ENCODE assay signal across 8 mouse cellular contexts in genomic region chr7:45560843-45561623, GRCm38 (mm10). TPM values are rescaled to one million over a fixed set of nuclear protein-coding genes. Genes with fewer than 3 reads are reported as not detected.
DNase-seq lines count a peak whose midpoint lies in the region; ATAC-seq and TF ChIP-seq lines count a peak whose summit lies in the region.

No protein-coding gene starts in this region.

- no peaks in the 10 kb centered on the region for H3K27me3 ChIP-seq in testis, adult 2 months (ENCODE audit: control insufficient read depth, insufficient read depth, low read length)
- no peaks in the 10 kb centered on the region for H3K27me3 ChIP-seq in embryonic facial prominence, embryonic 11.5 days (ENCODE audit: control insufficient read depth, insufficient read depth, low read length)
- no peaks in the 10 kb centered on the region for H3K27me3 ChIP-seq in heart, adult 2 months (ENCODE audit: control insufficient read depth, insufficient read depth, low read length)
- no peaks in the 10 kb centered on the region for H3K27me3 ChIP-seq in kidney, adult 2 months (replicated peaks; ENCODE audit: control insufficient read depth, insufficient read depth, low read length)
- H3K27me3 ChIP-seq in limb, embryonic 12.5 days, result no peaks in the 10 kb centered on the region
- no peaks in the 10 kb centered on the region for H3K27me3 ChIP-seq in midbrain, embryonic 15.5 days (replicated peaks)
- no peaks in the 10 kb centered on the region for H3K27me3 ChIP-seq in spleen, adult 2 months (ENCODE audit: control insufficient read depth, insufficient read depth, low read length)

- intact Hi-C loops in heart, adult 2 months (cut with DNase I), result loop anchor here (2.0 kb wide), 2 partner anchors 84 to 110 kb away; no protein-coding TSS in a partner anchor

- H3K9ac ChIP-seq in embryonic facial prominence, embryonic 11.5 days (replicated peaks; ENCODE audit: low read length), result no peak overlapping the region
- no peak overlapping the region for H3K9ac ChIP-seq in heart, adult 2 months (ENCODE audit: low read depth, low read length)
- 0 out of 2 replicates have a peak overlapping the region, but pooled peaks have one; percentile 2 for H3K9ac ChIP-seq in limb, embryonic 12.5 days (replicated peaks)
- H3K9ac ChIP-seq in midbrain, embryonic 15.5 days, result no peak overlapping the region

- peaks cover 8% of the 10 kb centered on the region for H3K4me1 ChIP-seq in testis, adult 2 months (ENCODE audit: control insufficient read depth, insufficient read depth, low read length)
- H3K4me1 ChIP-seq in embryonic facial prominence, embryonic 11.5 days (ENCODE audit: control insufficient read depth, insufficient read depth, low read length), result no peaks in the 10 kb centered on the region; the same call in 1 of the 2 replicates
- H3K4me1 ChIP-seq in heart, adult 2 months (ENCODE audit: control insufficient read depth, insufficient read depth, low read length), result no peaks in the 10 kb centered on the region
- no peaks in the 10 kb centered on the region for H3K4me1 ChIP-seq in kidney, adult 2 months (ENCODE audit: control insufficient read depth, insufficient read depth, low read length)
- peaks cover 9% of the 10 kb centered on the region for H3K4me1 ChIP-seq in limb, embryonic 12.5 days (replicated peaks)
- H3K4me1 ChIP-seq in midbrain, embryonic 15.5 days, result no peaks in the 10 kb centered on the region
- H3K4me1 ChIP-seq in spleen, adult 2 months (ENCODE audit: control insufficient read depth, insufficient read depth, insufficient read length), result 0 out of 2 replicates have a peak, but pooled peaks cover 7% of the 10 kb centered on the region

- H3K4me2 ChIP-seq in embryonic facial prominence, embryonic 11.5 days (ENCODE audit: low read depth, low read length), result no peak overlapping the region
- H3K4me2 ChIP-seq in limb, embryonic 12.5 days, result peak overlapping the region; percentile 32
- no peak overlapping the region for H3K4me2 ChIP-seq in midbrain, embryonic 15.5 days

- H3K79me2 ChIP-seq in heart, adult 2 months (replicated peaks; ENCODE audit: control insufficient read depth, insufficient read depth, low read length), result no peaks in the 10 kb centered on the region

- 27% methylated on average over 17 of the region's 17 CpGs for WGBS in embryonic facial prominence, embryonic 11.5 days
- WGBS in heart, adult 2 months, result 21% methylated on average over 17 of the region's 17 CpGs
- WGBS in kidney, adult 2 months, result 14% methylated on average over 17 of the region's 17 CpGs
- 29% methylated on average over 17 of the region's 17 CpGs for WGBS in limb, embryonic 12.5 days
- WGBS in midbrain, embryonic 15.5 days, result 26% methylated on average over 17 of the region's 17 CpGs
- WGBS in spleen, adult 2 months, result 13% methylated on average over 17 of the region's 17 CpGs

- no peak for ATAC-seq in embryonic facial prominence, embryonic 11.5 days (replicated peaks; ENCODE audit: insufficient number of reproducible peaks, low FRiP score, low TSS enrichment, low read depth)
- no peak for ATAC-seq in limb, embryonic 12.5 days (ENCODE audit: insufficient number of reproducible peaks, insufficient read depth, low FRiP score, low TSS enrichment, low read depth)
- 0 out of 2 replicates have a peak, but pooled peaks have one; percentile 56 for ATAC-seq in midbrain, embryonic 15.5 days (replicated peaks)

- no peak for TF ChIP-seq POLR2A in testis, adult 2 months (IDR thresholded peaks at IDR 0.05; ENCODE audit: control insufficient read depth, low read depth, low read length)
- no peak for TF ChIP-seq POLR2A in heart, adult 2 months (IDR thresholded peaks at IDR 0.05; ENCODE audit: insufficient read depth, low read depth, low read length)
- TF ChIP-seq POLR2A in kidney, adult 2 months (IDR thresholded peaks at IDR 0.05; ENCODE audit: low read depth, low read length), result no peak
- no peak for TF ChIP-seq POLR2A in spleen, adult 2 months (IDR thresholded peaks at IDR 0.05; ENCODE audit: low read depth, low read length)

- peak; percentile 77; the same call in 1 of the 2 replicates for TF ChIP-seq EP300 in heart, adult 2 months (IDR thresholded peaks at IDR 0.05; ENCODE audit: insufficient read depth, low read depth, low read length)

- no peak overlapping the region for H3K4me3 ChIP-seq in testis, adult 2 months (ENCODE audit: control insufficient read depth, low read depth, low read length)
- H3K4me3 ChIP-seq in embryonic facial prominence, embryonic 11.5 days (ENCODE audit: low read depth, low read length), result no peak overlapping the region
- H3K4me3 ChIP-seq in heart, adult 2 months, result no peak overlapping the region
- H3K4me3 ChIP-seq in kidney, adult 2 months (ENCODE audit: insufficient read depth, low read depth, low read length), result no peak overlapping the region
- H3K4me3 ChIP-seq in limb, embryonic 12.5 days (replicated peaks), result no peak overlapping the region
- no peak overlapping the region for H3K4me3 ChIP-seq in midbrain, embryonic 15.5 days
- H3K4me3 ChIP-seq in spleen, adult 2 months (ENCODE audit: extremely low read depth, insufficient read depth, insufficient read length), result no peak overlapping the region

- DNase-seq in testis, postnatal 14 days (ENCODE audit: low spot score), result no peak
- peak; percentile 81 for DNase-seq in embryonic facial prominence, embryonic 11.5 days (ENCODE audit: low spot score)
- DNase-seq in heart, adult 2 months, result peak; percentile 74 to 85
- DNase-seq in kidney, adult 2 months, result peak; percentile 84
- peak; percentile 55 to 79 for DNase-seq in spleen, adult 2 months (ENCODE audit: low read depth in 1 of 2, low spot score in 2 of 2)

- no peaks in the 10 kb centered on the region for H3K36me3 ChIP-seq in testis, adult 2 months (ENCODE audit: control insufficient read depth, insufficient read depth, low read length)
- H3K36me3 ChIP-seq in embryonic facial prominence, embryonic 11.5 days (replicated peaks; ENCODE audit: control insufficient read depth, insufficient read depth, low read depth, low read length), result no peaks in the 10 kb centered on the region
- H3K36me3 ChIP-seq in heart, adult 2 months (ENCODE audit: control insufficient read depth, insufficient read depth, low read length), result no peaks in the 10 kb centered on the region
- H3K36me3 ChIP-seq in kidney, adult 2 months (ENCODE audit: control insufficient read depth, insufficient read depth, low read length), result no peaks in the 10 kb centered on the region
- H3K36me3 ChIP-seq in limb, embryonic 12.5 days, result no peaks in the 10 kb centered on the region
- no peaks in the 10 kb centered on the region for H3K36me3 ChIP-seq in midbrain, embryonic 15.5 days (replicated peaks)
- no peaks in the 10 kb centered on the region for H3K36me3 ChIP-seq in spleen, adult 2 months (ENCODE audit: control insufficient read depth, insufficient read depth, low read length)

- peak; percentile 73 for TF ChIP-seq CTCF in testis, adult 2 months (IDR thresholded peaks at IDR 0.05; ENCODE audit: control insufficient read depth, insufficient read depth, insufficient replicate concordance, low read depth, low read length)
- TF ChIP-seq CTCF in heart, adult 2 months (IDR thresholded peaks at IDR 0.05), result peak; percentile 97
- peak; percentile 95 for TF ChIP-seq CTCF in kidney, adult 2 months (conservative IDR thresholded peaks at IDR 0.05; ENCODE audit: insufficient read depth, insufficient read length, low read depth, low read length)
- peak; percentile 82; the same call in 1 of the 2 replicates for TF ChIP-seq CTCF in spleen, adult 2 months (IDR thresholded peaks at IDR 0.05; ENCODE audit: extremely low read depth, insufficient read depth, insufficient read length, insufficient replicate concordance)

- H3K27ac ChIP-seq in testis, adult 2 months (ENCODE audit: control insufficient read depth, insufficient read depth, low read depth, low read length), result no peak overlapping the region
- H3K27ac ChIP-seq in embryonic facial prominence, embryonic 11.5 days (replicated peaks; ENCODE audit: low read depth, low read length), result no peak overlapping the region
- H3K27ac ChIP-seq in heart, adult 2 months, result no peak overlapping the region
- H3K27ac ChIP-seq in kidney, adult 2 months (ENCODE audit: insufficient read depth, low read depth, low read length), result no peak overlapping the region
- no peak overlapping the region for H3K27ac ChIP-seq in limb, embryonic 12.5 days
- H3K27ac ChIP-seq in midbrain, embryonic 15.5 days, result no peak overlapping the region
- H3K27ac ChIP-seq in spleen, adult 2 months (ENCODE audit: insufficient read depth, low read length), result no peak overlapping the region

- no peaks in the 10 kb centered on the region for H3K9me3 ChIP-seq in embryonic facial prominence, embryonic 11.5 days (replicated peaks; ENCODE audit: control insufficient read depth, low read length)
- no peaks in the 10 kb centered on the region for H3K9me3 ChIP-seq in limb, embryonic 12.5 days
- H3K9me3 ChIP-seq in midbrain, embryonic 15.5 days, result no peaks in the 10 kb centered on the region

RNA-seq across cellular contexts. Expression of gene Hsd17b14, which starts 6.3 kb away (rescaled TPM):
- polyA plus RNA-seq in testis, adult 2 months (2012; rRNA removed), result 0.37 and 0.45 TPM in 2 replicates
- 0.53 and 0.68 TPM in 2 replicates for polyA plus RNA-seq in embryonic facial prominence, embryonic 11.5 days (2014; fragmentation: Nextera tagmentation; extraction: Ambion mirVana)
- total RNA-seq in heart, adult 2 months (2021), result under 1 TPM in 1 of 2 experiments, not detected in 1; 0.76 TPM
- polyA plus RNA-seq in heart, adult 2 months (2012; rRNA removed), result 0.45 and 0.47 TPM in 2 replicates
- 43.9 and 48.3 TPM in 2 replicates for polyA plus RNA-seq in kidney, adult 2 months (2012; rRNA removed)
- 0.55 and 1.1 TPM in 2 replicates for polyA plus RNA-seq in limb, embryonic 12.5 days (2016; fragmentation: Nextera tagmentation; extraction: Ambion mirVana)
- polyA plus RNA-seq in midbrain, embryonic 15.5 days (2015; fragmentation: Nextera tagmentation; extraction: Ambion mirVana), result 0.37 TPM in 1 of 2 replicates, not detected in the other
- 1.7 TPM in 2 replicates for polyA plus RNA-seq in spleen, adult 2 months (2012; rRNA removed)

RNA-seq across cellular contexts. Expression of gene Bcat2, which starts 8.9 kb away (rescaled TPM):
- 39.9 and 44.3 TPM in 2 replicates for polyA plus RNA-seq in testis, adult 2 months (2012; rRNA removed)
- 47.0 and 47.3 TPM in 2 replicates for polyA plus RNA-seq in embryonic facial prominence, embryonic 11.5 days (2014; fragmentation: Nextera tagmentation; extraction: Ambion mirVana)
- total RNA-seq in heart, adult 2 months (2021), result 100 to 1,000 TPM; 219 to 306 TPM
- 142 and 198 TPM in 2 replicates for polyA plus RNA-seq in heart, adult 2 months (2012; rRNA removed)
- polyA plus RNA-seq in kidney, adult 2 months (2012; rRNA removed), result 185 and 188 TPM in 2 replicates
- polyA plus RNA-seq in limb, embryonic 12.5 days (2016; fragmentation: Nextera tagmentation; extraction: Ambion mirVana), result 50.4 and 56.5 TPM in 2 replicates
- polyA plus RNA-seq in midbrain, embryonic 15.5 days (2015; fragmentation: Nextera tagmentation; extraction: Ambion mirVana), result 23.8 and 27.1 TPM in 2 replicates
- polyA plus RNA-seq in spleen, adult 2 months (2012; rRNA removed), result 50.8 and 55.6 TPM in 2 replicates

RNA-seq across cellular contexts. Expression of gene Plekha4, which starts 34.9 kb away (rescaled TPM):
- polyA plus RNA-seq in testis, adult 2 months (2012; rRNA removed), result 12.6 and 12.9 TPM in 2 replicates
- 0.62 and 1.3 TPM in 2 replicates for polyA plus RNA-seq in embryonic facial prominence, embryonic 11.5 days (2014; fragmentation: Nextera tagmentation; extraction: Ambion mirVana)
- total RNA-seq in heart, adult 2 months (2021), result 1 to 10 TPM; 2.9 to 3.2 TPM
- 6.7 and 7.2 TPM in 2 replicates for polyA plus RNA-seq in heart, adult 2 months (2012; rRNA removed)
- 4.6 and 5.9 TPM in 2 replicates for polyA plus RNA-seq in kidney, adult 2 months (2012; rRNA removed)
- polyA plus RNA-seq in limb, embryonic 12.5 days (2016; fragmentation: Nextera tagmentation; extraction: Ambion mirVana), result 1.4 TPM in 2 replicates
- 1.3 TPM in 2 replicates for polyA plus RNA-seq in midbrain, embryonic 15.5 days (2015; fragmentation: Nextera tagmentation; extraction: Ambion mirVana)
- 6.5 and 7.2 TPM in 2 replicates for polyA plus RNA-seq in spleen, adult 2 months (2012; rRNA removed)

RNA-seq across cellular contexts. Expression of gene Ppp1r15a, which starts 35.0 kb away (rescaled TPM):
- polyA plus RNA-seq in testis, adult 2 months (2012; rRNA removed), result 5.9 and 8.5 TPM in 2 replicates
- polyA plus RNA-seq in embryonic facial prominence, embryonic 11.5 days (2014; fragmentation: Nextera tagmentation; extraction: Ambion mirVana), result 19.8 and 20.3 TPM in 2 replicates
- 10 to 100 TPM; 27.3 to 29.6 TPM for total RNA-seq in heart, adult 2 months (2021)
- polyA plus RNA-seq in heart, adult 2 months (2012; rRNA removed), result 20.9 and 36.0 TPM in 2 replicates
- 26.6 and 28.2 TPM in 2 replicates for polyA plus RNA-seq in kidney, adult 2 months (2012; rRNA removed)
- 26.0 and 27.1 TPM in 2 replicates for polyA plus RNA-seq in limb, embryonic 12.5 days (2016; fragmentation: Nextera tagmentation; extraction: Ambion mirVana)
- 11.7 and 12.5 TPM in 2 replicates for polyA plus RNA-seq in midbrain, embryonic 15.5 days (2015; fragmentation: Nextera tagmentation; extraction: Ambion mirVana)
- polyA plus RNA-seq in spleen, adult 2 months (2012; rRNA removed), result 99.5 and 119 TPM in 2 replicates

RNA-seq across cellular contexts. Expression of gene Nucb1, which starts 50.8 kb away (rescaled TPM):
- polyA plus RNA-seq in testis, adult 2 months (2012; rRNA removed), result 76.4 and 93.9 TPM in 2 replicates
- 96.7 and 107 TPM in 2 replicates for polyA plus RNA-seq in embryonic facial prominence, embryonic 11.5 days (2014; fragmentation: Nextera tagmentation; extraction: Ambion mirVana)
- 100 to 1,000 TPM; 132 to 152 TPM for total RNA-seq in heart, adult 2 months (2021)
- polyA plus RNA-seq in heart, adult 2 months (2012; rRNA removed), result 158 and 177 TPM in 2 replicates
- polyA plus RNA-seq in kidney, adult 2 months (2012; rRNA removed), result 397 and 405 TPM in 2 replicates
- 149 and 160 TPM in 2 replicates for polyA plus RNA-seq in limb, embryonic 12.5 days (2016; fragmentation: Nextera tagmentation; extraction: Ambion mirVana)
- 118 and 121 TPM in 2 replicates for polyA plus RNA-seq in midbrain, embryonic 15.5 days (2015; fragmentation: Nextera tagmentation; extraction: Ambion mirVana)
- polyA plus RNA-seq in spleen, adult 2 months (2012; rRNA removed), result 171 and 188 TPM in 2 replicates

Comparison
In these comparisons a context has a peak if more than half of its experiments do, and no peak if none do; other contexts are left out.
1. RNA of gene Hsd17b14, which starts 6.3 kb away (polyA plus RNA-seq): 43.9 to 48.3 TPM in kidney, adult 2 months; 1.7 TPM in spleen, adult 2 months, 0.55 to 1.1 TPM in limb, embryonic 12.5 days, 0.53 to 0.68 TPM in embryonic facial prominence, embryonic 11.5 days, 0.45 to 0.47 TPM in heart, adult 2 months, 0.37 to 0.45 TPM in testis, adult 2 months and 0.37 TPM in midbrain, embryonic 15.5 days; every median in the first group is over 10 times any median in the second.
2. Peak in every context shown above with its lines, with median percentiles within 50 percentile points of each other: CTCF ChIP-seq.